Mouse (Mus musculus): ENCODE measurements around the gene Clrn3.

Gene Clrn3

GRCm38 (mm10) chr7:135486645-135487382, 41.6 kb downstream of the Clrn3 start:
- no peak for DNase-seq

GRCm38 (mm10) chr7:135485796-135486410, 42.6 kb downstream of the Clrn3 start:
- DNase-seq = peak; percentile 20

GRCm38 (mm10) chr7:135485116-135485795, 43.2 kb downstream of the Clrn3 start:
- DNase-seq = no peak

GRCm38 (mm10) chr7:135484341-135484740, 44.1 kb downstream of the Clrn3 start:
- no peak for DNase-seq

- DNase-seq = no peak
Measured at GRCm38 (mm10) chr7:135483751-135484150, 44.7 kb downstream of the Clrn3 start.

GRCm38 (mm10) chr7:135481150-135481549, 47.3 kb downstream of the Clrn3 start:
- DNase-seq = no peak

- DNase-seq = no peak
Measured at GRCm38 (mm10) chr7:135479912-135480311, 48.5 kb downstream of the Clrn3 start.

- DNase-seq = no peak
Measured at GRCm38 (mm10) chr7:135479322-135479880, 49.1 kb downstream of the Clrn3 start.

GRCm38 (mm10) chr7:135477256-135477655, 51.2 kb downstream of the Clrn3 start:
- DNase-seq = no peak

GRCm38 (mm10) chr7:135475981-135476380, 52.5 kb downstream of the Clrn3 start:
- DNase-seq = no peak

GRCm38 (mm10) chr7:135470319-135470718, 58.1 kb downstream of the Clrn3 start:
- no peak for DNase-seq

GRCm38 (mm10) chr7:135468631-135469030, 59.8 kb downstream of the Clrn3 start:
- no peak for DNase-seq

GRCm38 (mm10) chr7:135465293-135465692, 63.2 kb downstream of the Clrn3 start:
- DNase-seq = no peak

GRCm38 (mm10) chr7:135464689-135465259, 63.7 kb downstream of the Clrn3 start:
- DNase-seq = peak; percentile 32
